Mouse (Mus musculus) hematopoietic stem cell, adult 5-6 weeks (primary cell): Measurements from ENCODE around the gene Nthl1. TPM values are rescaled to one million over a fixed set of nuclear protein-coding genes. Genes with fewer than 3 reads are reported as not detected.
"Not testable (repeated sequence)": the region's sequence is repeated elsewhere in the genome, so short reads cannot be mapped to it uniquely, and the experiment has no call there.

Experiments used
- ATAC-seq, 2 experiments: fragments of 125-278 bp in 1 of 2; replicated peaks in 1 of 2; 2 replicates each; pipeline ENCODE4 v1.8.0; 2016 to 2017; ENCODE audit warnings: inconsistent platforms in 2 of 2, mild to moderate bottlenecking in 2 of 2, moderate number of reproducible peaks in 2 of 2, low read depth in 1 of 2, moderate TSS enrichment in 1 of 2; ENCODE audit not compliant: low FRiP score in 2 of 2, poor library complexity in 2 of 2, severe bottlenecking in 2 of 2, insufficient read depth in 1 of 2, low TSS enrichment in 1 of 2
- total RNA-seq: library from RNA; stranded (forward); fragments of 172-1452, 232-1000 nt; gene quantifications from 2 replicates; pipeline ENCODE4 v1.2.3, GENCODE M21; 2017

Gene Nthl1
- total RNA-seq, 1 experiment from 2014 or later: 14.5 TPM

- no peak for ATAC-seq
Observed at GRCm38 (mm10) chr17:24644030-24644715, 11.7 kb downstream of the Nthl1 start.

GRCm38 (mm10) chr17:24644875-24645721 is 12.6 kb downstream of the Nthl1 start:
- no peak for ATAC-seq

- no peak for ATAC-seq
Observed at GRCm38 (mm10) chr17:24645916-24646315, 13.4 kb downstream of the Nthl1 start.

- ATAC-seq: no peak
Observed at GRCm38 (mm10) chr17:24646381-24646780, 13.9 kb downstream of the Nthl1 start.

GRCm38 (mm10) chr17:24647493-24647892 is 15.0 kb downstream of the Nthl1 start:
- ATAC-seq: no peak

GRCm38 (mm10) chr17:24648731-24649377 is 16.4 kb downstream of the Nthl1 start:
- no peak for ATAC-seq

- 0 out of 4 replicates have a peak, but pooled peaks of 1 of the 2 experiments have one; percentile 23 for ATAC-seq
Observed at GRCm38 (mm10) chr17:24649581-24650069, 17.1 kb downstream of the Nthl1 start.

- no peak for ATAC-seq
Observed at GRCm38 (mm10) chr17:24650070-24650616, 17.7 kb downstream of the Nthl1 start, which contains the start of gene Slc9a3r2. Gene Slc9a3r2 (minus strand): TSS chr17:24650327.

- ATAC-seq: no peak
Observed at GRCm38 (mm10) chr17:24650766-24651165, 18.3 kb downstream of the Nthl1 start.

- ATAC-seq: no peak
Observed at GRCm38 (mm10) chr17:24651835-24652234, 19.4 kb downstream of the Nthl1 start.

GRCm38 (mm10) chr17:24653967-24654710 is 21.7 kb downstream of the Nthl1 start:
- ATAC-seq: peak; percentile 78 to 81

- ATAC-seq: no peak
Observed at GRCm38 (mm10) chr17:24654969-24655368, 22.5 kb downstream of the Nthl1 start.

GRCm38 (mm10) chr17:24658017-24658758 is 25.7 kb downstream of the Nthl1 start, which contains the start of gene Npw:
Gene Npw (minus strand): TSS chr17:24658457.
- ATAC-seq: peak; percentile 46 to 59; a peak in 2 of 4 replicates

- ATAC-seq: not testable (repeated sequence)
Observed at GRCm38 (mm10) chr17:24667011-24667410, 34.5 kb downstream of the Nthl1 start.

- peak; percentile 38 to 61; a peak in 3 of 4 replicates for ATAC-seq
Observed at GRCm38 (mm10) chr17:24667416-24667815, 34.9 kb downstream of the Nthl1 start.

- ATAC-seq: not testable (repeated sequence)
Observed at GRCm38 (mm10) chr17:24669214-24669544, 36.7 kb downstream of the Nthl1 start.
